Mouse (Mus musculus) G1E (cell line): Measurements from ENCODE around the gene Pbx1.

ENCODE experiments used
- CTCF ChIP-seq: IDR thresholded peaks from 2 replicates; pipeline ENCODE4 v1.5.1; 2012; ENCODE audit warnings: low read depth, low read length, inconsistent platforms, mixed read lengths
- GATA1 ChIP-seq: IDR thresholded peaks from 2 replicates; pipeline ENCODE4 v1.6.1; 2012; ENCODE audit warnings: borderline replicate concordance, low read length, inconsistent platforms, mixed read lengths
- GATA2 ChIP-seq: IDR thresholded peaks from 2 replicates; pipeline ENCODE4 v1.6.1; 2012; ENCODE audit warnings: low read depth, low read length, inconsistent platforms, borderline replicate concordance

DNA sequence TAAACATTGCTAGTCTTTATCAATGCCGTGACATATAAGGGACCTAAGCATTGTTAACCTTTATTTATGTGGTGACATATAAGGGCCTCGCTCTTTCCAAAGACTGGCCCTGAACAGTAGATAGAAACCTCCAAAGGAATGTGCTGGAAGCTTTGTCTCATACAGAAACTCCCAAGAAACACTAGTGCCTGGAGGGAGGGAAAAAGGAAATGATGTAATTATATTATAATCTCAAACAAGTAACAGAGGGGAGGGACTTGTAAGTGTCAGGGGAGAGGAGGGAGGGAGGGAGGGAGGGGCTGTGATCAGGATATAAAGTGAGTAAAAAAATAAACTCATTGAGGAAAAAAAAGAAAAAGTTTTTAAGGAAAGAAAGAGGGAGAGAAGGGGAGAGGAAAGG is 148.6 kb downstream of the Pbx1 start:
- no peak for TF ChIP-seq CTCF
- no peak for TF ChIP-seq GATA2
- TF ChIP-seq GATA1, result no peak
